Mouse (Mus musculus) right cerebral cortex, postnatal 14 days (tissue): ENCODE data around the gene Zfp398.
A peak's percentile ranks its signal among the peaks of the same experiment; 100 is the strongest.

ENCODE experiments used
- DNase-seq: peaks from one replicate; pipeline ENCODE4 v3.0.0; 2022

The Zfp398 gene

GRCm38 (mm10) chr6:47904917-47905695 lies 69.6 kb downstream of the Zfp398 start:
- DNase-seq: no peak

- DNase-seq: no peak
Observed at GRCm38 (mm10) chr6:47906326-47906725, 70.9 kb downstream of the Zfp398 start.

- DNase-seq: no peak
Observed at GRCm38 (mm10) chr6:47909007-47909406, 73.5 kb downstream of the Zfp398 start.

- no peak for DNase-seq
Observed at GRCm38 (mm10) chr6:47911650-47912049, 76.2 kb downstream of the Zfp398 start.

GRCm38 (mm10) chr6:47912991-47913390 lies 77.5 kb downstream of the Zfp398 start:
- no peak for DNase-seq

GRCm38 (mm10) chr6:47917051-47917450 lies 81.6 kb downstream of the Zfp398 start:
- no peak for DNase-seq

GRCm38 (mm10) chr6:47918768-47919274 lies 83.4 kb downstream of the Zfp398 start:
- no peak for DNase-seq

- no peak for DNase-seq
Observed at GRCm38 (mm10) chr6:47919646-47920446, 84.4 kb downstream of the Zfp398 start.

DNA sequence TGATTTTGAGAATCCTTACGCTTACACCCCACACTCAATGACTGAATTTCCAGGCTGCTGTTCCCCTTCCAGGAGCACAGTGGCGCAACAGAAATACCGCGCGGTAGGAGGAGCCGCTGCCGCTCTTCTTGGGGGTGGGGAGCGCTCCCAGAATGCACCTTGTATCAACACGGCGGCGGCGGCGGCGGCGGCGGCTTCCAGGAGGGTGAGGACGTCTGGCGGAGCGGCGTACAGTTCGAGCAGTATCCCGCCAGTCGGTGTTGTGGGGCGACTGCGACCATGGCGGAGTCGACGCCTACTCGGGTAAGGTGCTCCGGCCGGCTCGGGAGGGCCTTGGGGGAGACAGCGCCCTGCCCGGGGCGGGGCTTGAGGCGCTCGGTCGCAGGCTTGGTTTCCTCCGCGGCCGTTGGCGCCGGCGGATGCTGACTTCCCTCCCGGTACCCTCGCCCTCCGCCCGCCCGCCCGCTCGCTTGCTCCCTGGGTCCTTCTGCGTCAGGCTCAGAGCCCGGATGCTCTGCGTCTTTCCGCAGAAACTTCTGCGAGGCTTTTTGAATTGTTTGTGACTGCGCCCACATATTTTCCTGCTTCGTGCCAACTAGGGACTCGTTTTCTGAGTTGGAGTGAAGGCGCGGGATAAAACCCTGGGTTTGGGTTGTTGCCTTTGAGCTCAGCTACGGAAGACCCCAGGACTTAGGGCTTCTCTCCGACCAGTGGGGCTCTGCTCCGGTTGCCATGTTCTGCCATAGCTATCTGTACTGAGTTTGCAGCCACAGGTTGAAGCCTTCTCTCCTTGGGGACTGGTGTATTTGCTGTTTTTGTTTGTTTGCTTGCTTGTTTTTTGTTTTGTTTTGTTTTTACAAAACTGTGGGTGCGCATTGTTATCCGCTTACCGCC lies 85.2 kb downstream of the Zfp398 start, which contains the start of gene Zfp212:
Gene Zfp212, plus strand, starts transcription at position 30 of the 894 bp plus-strand sequence.
- DNase-seq: peak; percentile 85
